ENCODE assay signal across 8 mouse cellular contexts in the genomic region with DNA sequence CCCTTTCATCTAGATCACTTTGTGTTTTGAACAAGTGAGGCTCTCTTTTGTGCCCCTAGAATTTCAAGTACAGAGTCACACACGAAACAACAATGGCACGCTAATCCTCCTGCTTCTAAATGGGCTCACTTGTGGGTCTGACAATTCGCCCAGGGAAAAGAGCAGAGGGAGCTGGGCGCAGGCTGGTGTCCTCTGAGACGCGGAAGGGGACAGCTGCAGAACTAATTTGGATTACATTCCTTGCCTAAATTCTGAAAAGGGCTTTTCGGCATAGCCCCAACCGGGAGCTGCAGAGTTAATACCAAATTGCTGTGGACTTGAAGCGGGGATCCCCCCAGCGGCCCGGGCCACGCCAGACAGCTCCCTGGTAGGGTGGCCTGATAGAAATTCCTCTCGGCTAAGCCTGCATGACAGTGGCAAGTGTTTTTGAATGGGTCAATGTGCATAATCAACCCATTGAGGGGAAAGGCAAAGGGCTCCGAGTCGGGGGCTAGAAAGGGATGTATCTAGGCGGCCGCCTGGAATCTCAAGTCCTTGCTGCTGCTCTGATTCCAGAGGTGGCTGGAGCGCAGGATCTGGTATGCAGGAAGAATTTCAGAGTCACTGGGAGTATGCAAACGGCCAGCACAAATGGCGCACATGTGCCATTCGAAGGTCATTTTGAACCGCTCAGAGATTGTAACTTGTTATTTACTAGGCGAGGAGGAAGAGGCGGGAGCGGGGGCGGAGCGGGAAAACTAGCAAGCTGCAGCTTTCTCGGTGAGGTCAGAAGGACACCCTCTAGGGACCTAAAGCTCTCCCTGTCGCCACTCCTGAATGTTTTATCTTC. TPM values are rescaled to one million over a fixed set of nuclear protein-coding genes. Genes with fewer than 3 reads are reported as not detected.
A peak's percentile ranks its signal among the peaks of the same experiment; 100 is the strongest.
DNase-seq lines count a peak whose midpoint lies in the region; ATAC-seq lines count a peak whose summit lies in the region.

No protein-coding gene starts in this region.

- no peaks in the 10 kb centered on the region for H3K27me3 ChIP-seq in heart, embryonic 10.5 days (ENCODE audit: insufficient read depth, poor library complexity, severe bottlenecking)

- H3K36me3 ChIP-seq in heart, embryonic 10.5 days: no peaks in the 10 kb centered on the region

- no peak for DNase-seq in frontal cortex, postnatal 36 days (ENCODE audit: low spot score in 2 of 2)
- DNase-seq in cerebellum, postnatal 4 days (ENCODE audit: low spot score in 2 of 2): peak; percentile 24 to 36
- DNase-seq in heart, embryonic 10.5 days (ENCODE audit: low spot score): peak; percentile 91
- peak; percentile 74 to 83 for DNase-seq in kidney, adult 8-10 months
- peak; percentile 8 for DNase-seq in liver
- peak; percentile 62 for DNase-seq in neural tube, embryonic 10.5 days (ENCODE audit: extremely low spot score, low spot score)

- 0 out of 2 replicates have a peak, but pooled peaks have one; percentile 19 for ATAC-seq in frontal cortex, adult (ENCODE audit: low TSS enrichment)
- ATAC-seq in erythroblast, adult 5-6 weeks (replicated peaks; ENCODE audit: low FRiP score, poor library complexity, severe bottlenecking): no peak

- H3K4me1 ChIP-seq in heart, embryonic 10.5 days: peaks cover 21% of the 10 kb centered on the region

- H3K4me3 ChIP-seq in heart, embryonic 10.5 days: peak overlapping the region; percentile 87

- WGBS in heart, embryonic 10.5 days: under 1% methylated on average over 29 of the region's 29 CpGs

- H3K9me3 ChIP-seq in heart, embryonic 10.5 days: no peaks in the 10 kb centered on the region

- peak overlapping the region; percentile 94 for H3K27ac ChIP-seq in heart, embryonic 10.5 days

RNA-seq across cellular contexts. Expression of gene Erbb4, which starts 2.2 kb away (rescaled TPM):
- 9.8 and 13.6 TPM in 2 replicates for polyA plus RNA-seq in heart, embryonic 10.5 days (2016; fragmentation: Nextera tagmentation; extraction: Ambion mirVana)
- total RNA-seq in erythroblast, adult 5-6 weeks (2015; ENCODE audit: low replicate concordance): not detected in 2 replicates
- total RNA-seq in erythroblast, adult 5-6 weeks (2017; ENCODE audit: low replicate concordance): under 0.01 TPM in 2 replicates

Comparison
In these comparisons a context has a peak if more than half of its experiments do, and no peak if none do; other contexts are left out.
1. DNase-seq: peak in cerebellum, postnatal 4 days (2 of 2), heart, embryonic 10.5 days (single experiment), kidney, adult 8-10 months (2 of 2), liver (single experiment) and neural tube, embryonic 10.5 days (single experiment); none in frontal cortex, postnatal 36 days (0 of 2).